Mouse (Mus musculus): ENCODE measurements around the gene Atg4b. TPM values are rescaled to one million over a fixed set of nuclear protein-coding genes. Genes with fewer than 3 reads are reported as not detected.
"Not testable (repeated sequence)": the region's sequence is repeated elsewhere in the genome, so short reads cannot be mapped to it uniquely, and the experiment has no call there.

Gene Atg4b
- total and polyA plus RNA-seq, 2 experiments from 2014 or later, result 22.3 to 50.3 TPM

DNA sequence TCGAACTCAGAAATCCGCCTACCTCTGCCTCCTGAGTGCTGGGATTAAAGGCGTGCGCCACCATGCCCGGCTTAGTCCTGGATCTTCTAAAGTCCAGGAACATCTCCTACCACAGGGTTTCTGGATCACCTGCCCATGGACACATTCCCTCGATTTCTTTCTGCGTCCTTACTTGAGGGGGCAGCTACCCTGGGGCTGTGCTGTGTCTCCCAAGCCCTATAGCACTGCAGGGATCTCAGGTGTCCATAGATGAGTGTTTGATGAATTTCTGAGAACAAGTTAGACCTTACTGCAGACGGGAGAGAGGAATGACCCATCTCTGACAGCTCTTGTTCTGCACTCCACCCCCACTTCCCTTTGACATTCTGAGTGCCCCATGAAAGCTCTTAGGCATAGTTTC is 86.0 kb downstream of the Atg4b start:
- no peaks in the 10 kb centered on the region for H3K9me3 ChIP-seq (replicated peaks; ENCODE audit: control insufficient read depth, low read length)
- no peak for DNase-seq (ENCODE audit: low spot score)
- WGBS, result 88% methylated on average over 7 of the region's 8 CpGs
- H3K4me2 ChIP-seq (ENCODE audit: low read depth, low read length), result no peak overlapping the region
- H3K27me3 ChIP-seq (ENCODE audit: control insufficient read depth, insufficient read depth, low read length), result no peaks in the 10 kb centered on the region
- no peaks in the 10 kb centered on the region for H3K4me1 ChIP-seq (ENCODE audit: control insufficient read depth, insufficient read depth)
- no peak for ATAC-seq (ENCODE audit: insufficient read depth, low read depth)
- no peak overlapping the region for H3K9ac ChIP-seq (replicated peaks; ENCODE audit: low read depth, low read length)
- TF ChIP-seq EP300 (IDR thresholded peaks at IDR 0.05; ENCODE audit: low read depth), result no peak
- no peak for TF ChIP-seq CTCF (IDR thresholded peaks at IDR 0.05; ENCODE audit: low read depth)
- no peak overlapping the region for H3K4me3 ChIP-seq (ENCODE audit: low read depth, low read length)
- no peaks in the 10 kb centered on the region for H3K36me3 ChIP-seq (replicated peaks; ENCODE audit: control insufficient read depth, insufficient read depth, low read length)
- H3K27ac ChIP-seq (ENCODE audit: low read depth), result no peak overlapping the region

- H3K4me1 ChIP-seq (ENCODE audit: control insufficient read depth, insufficient read depth); H3K9me3 ChIP-seq (replicated peaks; ENCODE audit: control insufficient read depth, low read length); H3K27me3 ChIP-seq (ENCODE audit: control insufficient read depth, insufficient read depth, low read length); H3K36me3 ChIP-seq (replicated peaks; ENCODE audit: control insufficient read depth, insufficient read depth, low read length); H3K9ac ChIP-seq (replicated peaks; ENCODE audit: low read depth, low read length); DNase-seq (ENCODE audit: low spot score); H3K4me2 ChIP-seq (ENCODE audit: low read depth, low read length); H3K4me3 ChIP-seq (ENCODE audit: low read depth, low read length); H3K27ac ChIP-seq (ENCODE audit: low read depth); ATAC-seq (ENCODE audit: insufficient read depth, low read depth): not testable (repeated sequence)
- WGBS, result 80% methylated on average over 8 of the region's 8 CpGs
These were observed 87.3 kb downstream of the Atg4b start for GRCm38 (mm10) chr1:93838569-93838968.

Other genes with a start within 250 kb of the Atg4b start
- gene Farp2, start 239.4 kb upstream of the Atg4b start, total RNA-seq (2014; rRNA removed; ENCODE audit: low replicate concordance), result 4.1 and 10.5 TPM in 2 replicates
- 3.9 and 4.1 TPM in 2 replicates for gene Farp2, start 239.4 kb upstream of the Atg4b start, polyA plus RNA-seq (2015; fragmentation: Nextera tagmentation; extraction: Ambion mirVana)
- gene Stk25, start 92.8 kb upstream of the Atg4b start, total RNA-seq (2014; rRNA removed; ENCODE audit: low replicate concordance), result 134 and 174 TPM in 2 replicates
- 107 and 108 TPM in 2 replicates for gene Stk25, start 92.8 kb upstream of the Atg4b start, polyA plus RNA-seq (2015; fragmentation: Nextera tagmentation; extraction: Ambion mirVana)
- 50.8 and 61.5 TPM in 2 replicates for gene Bok, start 65.8 kb upstream of the Atg4b start, total RNA-seq (2014; rRNA removed; ENCODE audit: low replicate concordance)
- 25.6 and 27.6 TPM in 2 replicates for gene Bok, start 65.8 kb upstream of the Atg4b start, polyA plus RNA-seq (2015; fragmentation: Nextera tagmentation; extraction: Ambion mirVana)
- 57.2 and 81.4 TPM in 2 replicates for gene Thap4, start 3.4 kb downstream of the Atg4b start, total RNA-seq (2014; rRNA removed; ENCODE audit: low replicate concordance)
- 53.9 and 56.7 TPM in 2 replicates for gene Thap4, start 3.4 kb downstream of the Atg4b start, polyA plus RNA-seq (2015; fragmentation: Nextera tagmentation; extraction: Ambion mirVana)
- 45.6 and 58.7 TPM in 2 replicates for gene Dtymk, start 50.4 kb downstream of the Atg4b start, total RNA-seq (2014; rRNA removed; ENCODE audit: low replicate concordance)
- gene Dtymk, start 50.4 kb downstream of the Atg4b start, polyA plus RNA-seq (2015; fragmentation: Nextera tagmentation; extraction: Ambion mirVana), result 86.7 and 94.8 TPM in 2 replicates
- gene Ing5, start 52.5 kb downstream of the Atg4b start, total RNA-seq (2014; rRNA removed; ENCODE audit: low replicate concordance), result 5.1 and 9.9 TPM in 2 replicates
- gene Ing5, start 52.5 kb downstream of the Atg4b start, polyA plus RNA-seq (2015; fragmentation: Nextera tagmentation; extraction: Ambion mirVana), result 5.8 and 6.4 TPM in 2 replicates
- 23.8 and 32.0 TPM in 2 replicates for gene D2hgdh, start 73.4 kb downstream of the Atg4b start, total RNA-seq (2014; rRNA removed; ENCODE audit: low replicate concordance)
- gene D2hgdh, start 73.4 kb downstream of the Atg4b start, polyA plus RNA-seq (2015; fragmentation: Nextera tagmentation; extraction: Ambion mirVana), result 13.9 and 15.4 TPM in 2 replicates
- not detected in 2 replicates for gene Gal3st2, start 109.8 kb downstream of the Atg4b start, total RNA-seq (2014; rRNA removed; ENCODE audit: low replicate concordance)
- 0.07 TPM in 1 of 2 replicates, not detected in the other for gene Gal3st2, start 109.8 kb downstream of the Atg4b start, polyA plus RNA-seq (2015; fragmentation: Nextera tagmentation; extraction: Ambion mirVana)
- 0.73 TPM in 1 of 2 replicates, not detected in the other for gene Gal3st2b, start 166.8 kb downstream of the Atg4b start, total RNA-seq (2014; rRNA removed; ENCODE audit: low replicate concordance)
- 0.10 and 0.12 TPM in 2 replicates for gene Gal3st2b, start 166.8 kb downstream of the Atg4b start, polyA plus RNA-seq (2015; fragmentation: Nextera tagmentation; extraction: Ambion mirVana)
- gene Gal3st2c, start 239.0 kb downstream of the Atg4b start, total RNA-seq (2014; rRNA removed; ENCODE audit: low replicate concordance), result 0.43 and 0.99 TPM in 2 replicates
- gene Gal3st2c, start 239.0 kb downstream of the Atg4b start, polyA plus RNA-seq (2015; fragmentation: Nextera tagmentation; extraction: Ambion mirVana), result 0.14 and 0.19 TPM in 2 replicates

All from heart, postnatal 0 days (tissue).